Mouse (Mus musculus): ENCODE measurements at regions not wholly inside any gene's neighbourhood (a gene's known extent, or its start where the extent isn't known, plus 50 kb on each side); places are given as distances from the start of the nearest gene placed in this dataset.

DNA sequence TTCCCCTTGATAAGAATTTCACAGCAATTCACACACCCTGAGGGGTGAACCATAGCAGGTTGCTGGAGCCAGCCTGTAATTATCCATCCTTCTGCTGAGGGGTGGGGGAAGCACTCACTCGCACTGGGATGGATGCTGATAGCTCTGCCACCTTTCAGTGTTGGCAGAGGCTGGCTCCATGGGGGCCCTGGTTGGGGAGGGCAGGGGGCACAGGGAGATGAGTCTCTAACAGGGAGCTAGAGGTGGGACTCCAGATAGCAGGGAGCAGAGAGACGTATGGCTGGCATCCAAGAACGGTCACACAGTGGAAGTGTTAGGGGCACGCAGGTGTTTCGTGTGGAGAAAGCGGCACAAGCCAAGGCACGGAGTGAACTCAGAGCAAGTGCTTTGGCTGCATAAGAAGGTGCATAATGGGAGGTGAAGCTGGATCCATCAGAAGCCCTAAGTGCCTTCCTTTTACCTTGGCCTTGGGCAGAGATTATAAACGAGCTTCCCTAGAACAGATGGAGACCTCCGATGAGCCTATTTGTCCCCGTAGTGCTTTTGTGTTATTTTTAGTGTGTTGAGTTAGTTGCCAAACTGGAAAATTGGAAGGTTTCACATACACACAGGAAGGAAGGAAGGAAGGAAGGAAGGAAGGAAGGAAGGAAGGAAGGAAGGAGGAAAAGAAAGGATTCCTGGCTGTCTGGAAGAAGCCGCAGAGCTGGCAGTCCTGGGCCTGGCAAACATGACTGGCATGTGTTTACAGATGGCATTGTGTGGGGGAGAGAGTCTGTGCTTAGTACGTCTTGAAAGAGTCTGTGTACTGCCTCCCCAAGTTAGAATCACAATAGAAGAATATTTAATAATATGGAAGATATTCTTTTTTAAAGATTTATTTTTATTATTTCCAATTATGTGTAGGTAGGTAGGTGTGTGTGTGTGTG is 108.6 kb upstream of the Aldh1b1 start:
- WGBS, result 71% methylated on average over 12 of the region's 12 CpGs
- Histone ChIP-seq H3K4me3 (ENCODE audit: low read depth, low read length) (no peak overlapping the region), H3K9me3 (ENCODE audit: control insufficient read depth, low read length) (no peaks in the 10 kb centered on the region), H3K9ac (ENCODE audit: low read length) (no peak overlapping the region), H3K27ac (ENCODE audit: low read depth) (no peak overlapping the region), H3K36me3 (ENCODE audit: control insufficient read depth, insufficient read depth, low read length) (no peaks in the 10 kb centered on the region), H3K27me3 (replicated peaks; ENCODE audit: control insufficient read depth, insufficient read depth, low read length) (no peaks in the 10 kb centered on the region), H3K4me2 (ENCODE audit: low read length) (no peak overlapping the region), H3K4me1 (replicated peaks; ENCODE audit: control insufficient read depth, insufficient read depth, low read length) (no peaks in the 10 kb centered on the region)
- ATAC-seq (replicated peaks; ENCODE audit: low FRiP score, low TSS enrichment, low read depth), result no peak
- DNase-seq (ENCODE audit: low spot score), result no peak

DNA sequence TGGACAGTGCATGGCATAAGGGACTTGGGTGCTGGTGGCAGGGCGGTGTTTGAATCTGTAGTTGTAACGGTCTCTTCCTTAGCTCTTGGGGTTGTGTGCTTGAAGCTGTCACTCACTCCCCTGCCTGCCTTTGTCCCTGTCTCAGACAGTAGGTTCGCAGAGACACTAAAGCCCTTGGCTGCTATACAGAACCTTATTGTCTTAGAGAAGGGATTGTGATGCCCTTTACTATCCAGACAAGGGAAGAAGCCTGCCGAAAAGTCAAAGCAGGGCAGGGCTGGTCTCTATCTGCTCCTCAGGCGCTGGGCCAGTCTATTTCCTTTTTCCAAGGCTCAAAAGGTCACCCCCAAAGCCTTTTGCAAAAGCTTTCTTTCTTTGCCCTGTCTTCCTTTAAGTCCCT is 109.2 kb upstream of the Aldh1b1 start:
- WGBS, result 50% methylated on average over 5 of the region's 5 CpGs
- Histone ChIP-seq H3K4me3 (ENCODE audit: low read depth, low read length) (no peak overlapping the region), H3K9me3 (ENCODE audit: control insufficient read depth, low read length) (no peaks in the 10 kb centered on the region), H3K9ac (ENCODE audit: low read length) (no peak overlapping the region), H3K27ac (ENCODE audit: low read depth) (no peak overlapping the region), H3K4me1 (replicated peaks; ENCODE audit: control insufficient read depth, insufficient read depth, low read length) (no peaks in the 10 kb centered on the region), H3K36me3 (ENCODE audit: control insufficient read depth, insufficient read depth, low read length) (no peaks in the 10 kb centered on the region), H3K27me3 (replicated peaks; ENCODE audit: control insufficient read depth, insufficient read depth, low read length) (no peaks in the 10 kb centered on the region), H3K4me2 (ENCODE audit: low read length) (no peak overlapping the region)
- DNase-seq (ENCODE audit: low spot score), result no peak
- no peak for ATAC-seq (replicated peaks; ENCODE audit: low FRiP score, low TSS enrichment, low read depth)

DNA sequence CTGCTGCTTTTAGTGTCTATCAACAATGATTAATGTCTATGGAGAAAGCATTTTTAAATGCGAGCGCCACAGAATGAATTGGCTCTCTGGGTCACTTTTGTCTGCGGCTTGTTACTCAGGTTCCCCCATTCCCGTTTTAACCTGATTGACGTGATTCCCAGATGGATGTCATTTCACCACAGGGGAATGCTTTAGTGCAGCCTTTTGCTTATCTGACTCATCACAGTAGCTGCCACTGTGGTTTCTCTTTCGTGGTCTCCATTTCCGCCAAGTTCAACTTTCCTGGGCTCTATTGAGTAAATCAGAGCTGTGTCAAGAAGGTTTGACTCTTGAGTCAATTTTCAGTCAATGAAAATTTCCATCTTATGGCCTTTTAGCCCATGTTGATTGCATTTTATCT is 110.6 kb upstream of the Aldh1b1 start:
- ATAC-seq (replicated peaks; ENCODE audit: low FRiP score, low TSS enrichment, low read depth), result no peak
- no peak overlapping the region for H3K27ac ChIP-seq (ENCODE audit: low read depth)
- WGBS, result 70% methylated on average over 7 of the region's 7 CpGs
- no peaks in the 10 kb centered on the region for H3K4me1 ChIP-seq (replicated peaks; ENCODE audit: control insufficient read depth, insufficient read depth, low read length)
- no peak overlapping the region for H3K4me3 ChIP-seq (ENCODE audit: low read depth, low read length)
- H3K4me2 ChIP-seq (ENCODE audit: low read length), result no peak overlapping the region
- H3K9ac ChIP-seq (ENCODE audit: low read length), result no peak overlapping the region
- no peaks in the 10 kb centered on the region for H3K36me3 ChIP-seq (ENCODE audit: control insufficient read depth, insufficient read depth, low read length)
- no peaks in the 10 kb centered on the region for H3K9me3 ChIP-seq (ENCODE audit: control insufficient read depth, low read length)
- no peak for DNase-seq (ENCODE audit: low spot score)
- H3K27me3 ChIP-seq (replicated peaks; ENCODE audit: control insufficient read depth, insufficient read depth, low read length), result no peaks in the 10 kb centered on the region

DNA sequence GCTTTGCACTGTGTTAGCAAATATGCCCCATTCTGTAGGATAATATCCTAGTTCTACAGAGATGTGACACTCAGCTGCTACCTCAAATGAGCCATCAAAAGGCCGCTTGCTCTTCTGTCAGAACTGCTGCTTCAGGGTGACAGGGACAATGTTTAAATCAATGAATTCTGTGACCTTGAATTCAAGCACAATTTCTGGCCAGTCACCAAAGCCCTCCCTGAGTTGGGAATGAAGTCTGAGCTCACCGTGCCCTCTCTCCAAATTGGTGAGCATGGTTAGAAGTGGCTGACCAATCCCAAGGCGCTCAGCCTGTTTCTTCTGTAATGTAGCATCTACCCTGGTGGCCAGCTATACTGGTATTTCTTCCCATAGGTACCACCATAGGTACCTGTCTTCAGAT is 113.8 kb upstream of the Aldh1b1 start:
- no peaks in the 10 kb centered on the region for H3K4me1 ChIP-seq (replicated peaks; ENCODE audit: control insufficient read depth, insufficient read depth, low read length)
- no peak for ATAC-seq (replicated peaks; ENCODE audit: low FRiP score, low TSS enrichment, low read depth)

DNA sequence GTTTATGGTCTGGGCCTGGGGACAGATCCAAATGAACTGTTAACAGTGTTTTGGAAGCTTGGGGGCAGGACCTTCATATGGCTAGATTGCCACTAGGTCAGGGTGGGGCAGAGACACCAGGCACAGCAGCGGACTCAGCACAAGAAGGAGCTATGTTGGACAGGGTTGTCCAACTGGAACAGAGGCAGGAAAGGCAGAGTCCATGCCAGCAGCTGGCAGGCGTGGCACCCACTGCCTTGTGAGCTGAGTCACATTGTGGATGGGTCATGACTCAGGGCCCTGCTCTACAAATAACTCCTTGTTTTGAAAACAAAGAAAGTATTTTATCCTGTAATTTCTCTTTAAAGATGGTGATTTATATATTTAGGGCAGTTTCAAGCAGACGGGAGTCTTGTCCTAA is 115.6 kb upstream of the Aldh1b1 start:
- DNase-seq (ENCODE audit: low spot score) (no peak), ATAC-seq (replicated peaks; ENCODE audit: low FRiP score, low TSS enrichment, low read depth) (no peak)
- 0 out of 2 replicates have a peak, but pooled peaks cover 2% of the 10 kb centered on the region for H3K9me3 ChIP-seq (ENCODE audit: control insufficient read depth, low read length)
- H3K27ac ChIP-seq (ENCODE audit: low read depth), result no peak overlapping the region
- H3K4me2 ChIP-seq (ENCODE audit: low read length), result no peak overlapping the region
- H3K4me3 ChIP-seq (ENCODE audit: low read depth, low read length), result no peak overlapping the region
- no peaks in the 10 kb centered on the region for H3K27me3 ChIP-seq (replicated peaks; ENCODE audit: control insufficient read depth, insufficient read depth, low read length)
- H3K4me1 ChIP-seq (replicated peaks; ENCODE audit: control insufficient read depth, insufficient read depth, low read length), result no peaks in the 10 kb centered on the region
- 72% methylated on average over 3 of the region's 3 CpGs for WGBS
- no peaks in the 10 kb centered on the region for H3K36me3 ChIP-seq (ENCODE audit: control insufficient read depth, insufficient read depth, low read length)
- H3K9ac ChIP-seq (ENCODE audit: low read length), result no peak overlapping the region

More for the DNA sequence above, 113.8 kb upstream of the Aldh1b1 start:
- Histone ChIP-seq H3K36me3 (ENCODE audit: control insufficient read depth, insufficient read depth, low read length) (no peaks in the 10 kb centered on the region), H3K9ac (ENCODE audit: low read length) (no peak overlapping the region), H3K9me3 (ENCODE audit: control insufficient read depth, low read length) (0 out of 2 replicates have a peak, but pooled peaks cover 2% of the 10 kb centered on the region), H3K4me3 (ENCODE audit: low read depth, low read length) (no peak overlapping the region), H3K4me2 (ENCODE audit: low read length) (no peak overlapping the region), H3K27me3 (replicated peaks; ENCODE audit: control insufficient read depth, insufficient read depth, low read length) (no peaks in the 10 kb centered on the region), H3K27ac (ENCODE audit: low read depth) (no peak overlapping the region)
- WGBS, result 87% methylated on average over 3 of the region's 3 CpGs
- no peak for DNase-seq (ENCODE audit: low spot score)

DNA sequence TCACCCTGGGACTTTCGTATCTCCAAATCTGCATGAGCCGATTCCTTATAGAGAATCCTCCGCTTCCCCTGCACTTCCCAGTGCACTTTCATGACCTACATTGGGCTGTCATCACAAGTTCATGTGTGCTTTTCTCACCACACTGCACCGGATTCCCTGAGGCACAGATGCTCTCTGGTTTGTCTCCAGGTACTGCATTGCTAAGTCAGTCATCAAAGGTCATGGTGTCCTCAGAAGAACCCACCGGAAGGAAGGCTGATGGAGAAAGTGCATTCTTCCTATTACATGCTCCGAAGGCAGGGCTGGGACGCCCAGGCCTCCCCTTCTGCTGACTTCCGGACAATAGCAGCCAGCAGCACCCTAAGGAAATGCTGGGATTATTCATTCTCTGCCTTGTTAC is 116.1 kb upstream of the Aldh1b1 start:
- no peak overlapping the region for H3K27ac ChIP-seq (ENCODE audit: low read depth)
- H3K4me1 ChIP-seq (replicated peaks; ENCODE audit: control insufficient read depth, insufficient read depth, low read length), result no peaks in the 10 kb centered on the region
- ATAC-seq (replicated peaks; ENCODE audit: low FRiP score, low TSS enrichment, low read depth), result no peak
- no peaks in the 10 kb centered on the region for H3K36me3 ChIP-seq (ENCODE audit: control insufficient read depth, insufficient read depth, low read length)
- 0 out of 2 replicates have a peak, but pooled peaks cover 2% of the 10 kb centered on the region for H3K9me3 ChIP-seq (ENCODE audit: control insufficient read depth, low read length)
- no peak overlapping the region for H3K4me3 ChIP-seq (ENCODE audit: low read depth, low read length)
- H3K9ac ChIP-seq (ENCODE audit: low read length), result no peak overlapping the region
- WGBS, result 83% methylated on average over 8 of the region's 8 CpGs
- no peak overlapping the region for H3K4me2 ChIP-seq (ENCODE audit: low read length)
- no peaks in the 10 kb centered on the region for H3K27me3 ChIP-seq (replicated peaks; ENCODE audit: control insufficient read depth, insufficient read depth, low read length)
- no peak for DNase-seq (ENCODE audit: low spot score)

DNA sequence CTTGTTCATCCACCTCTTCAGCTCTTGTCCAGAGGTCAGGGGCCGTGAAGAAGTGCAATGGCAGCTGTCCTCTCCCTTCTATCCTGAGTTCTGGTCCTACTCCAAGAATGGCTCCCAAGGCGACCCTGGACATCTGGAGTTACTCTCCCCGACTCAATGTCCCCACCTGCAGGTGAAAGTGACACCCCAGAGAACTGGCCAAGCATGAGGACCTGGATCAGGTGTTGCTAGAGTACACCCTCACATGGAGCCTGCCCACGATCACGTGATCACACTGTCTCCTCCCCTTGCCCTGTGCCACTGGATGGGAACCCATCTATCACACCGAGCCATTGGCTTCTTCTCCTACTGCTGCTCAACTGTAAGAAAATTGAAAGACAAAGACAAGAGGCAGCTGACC is 122.7 kb upstream of the Aldh1b1 start:
- no peak for DNase-seq (ENCODE audit: low spot score)
- no peak overlapping the region for H3K9ac ChIP-seq (ENCODE audit: low read length)
- H3K27me3 ChIP-seq (replicated peaks; ENCODE audit: control insufficient read depth, insufficient read depth, low read length), result no peaks in the 10 kb centered on the region
- ATAC-seq (replicated peaks; ENCODE audit: low FRiP score, low TSS enrichment, low read depth), result no peak
- no peak overlapping the region for H3K4me2 ChIP-seq (ENCODE audit: low read length)
- no peaks in the 10 kb centered on the region for H3K36me3 ChIP-seq (ENCODE audit: control insufficient read depth, insufficient read depth, low read length)
- 68% methylated on average over 6 of the region's 6 CpGs for WGBS
- no peak overlapping the region for H3K27ac ChIP-seq (ENCODE audit: low read depth)
- no peak overlapping the region for H3K4me3 ChIP-seq (ENCODE audit: low read depth, low read length)
- 0 out of 2 replicates have a peak, but pooled peaks cover 3% of the 10 kb centered on the region for H3K4me1 ChIP-seq (replicated peaks; ENCODE audit: control insufficient read depth, insufficient read depth, low read length)
- no peaks in the 10 kb centered on the region for H3K9me3 ChIP-seq (ENCODE audit: control insufficient read depth, low read length)

DNA sequence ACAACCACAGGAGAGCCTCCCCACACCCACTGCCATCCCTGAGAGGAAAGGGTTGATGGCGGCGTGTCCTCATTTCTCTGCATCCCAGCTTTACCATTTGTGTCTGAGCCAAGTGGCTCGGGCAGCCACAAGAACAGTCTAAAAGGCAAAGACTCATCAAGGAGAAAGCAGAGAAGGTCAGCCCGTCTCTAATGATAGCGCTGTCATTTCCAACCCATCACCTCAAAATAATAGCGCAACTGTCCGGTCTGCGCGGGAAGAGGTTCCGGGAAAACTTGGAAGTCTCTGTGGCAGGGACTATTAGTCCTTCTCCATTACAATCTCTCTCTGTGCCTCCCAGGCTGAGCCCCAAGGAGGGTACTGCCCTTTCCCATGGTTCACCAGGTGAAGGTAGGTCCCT is 124.5 kb upstream of the Aldh1b1 start:
- no peaks in the 10 kb centered on the region for H3K36me3 ChIP-seq (ENCODE audit: control insufficient read depth, insufficient read depth, low read length)
- H3K27me3 ChIP-seq (replicated peaks; ENCODE audit: control insufficient read depth, insufficient read depth, low read length), result no peaks in the 10 kb centered on the region
- WGBS, result 92% methylated on average over 10 of the region's 10 CpGs
- no peak overlapping the region for H3K27ac ChIP-seq (ENCODE audit: low read depth)
- DNase-seq (ENCODE audit: low spot score), result no peak
- no peak for ATAC-seq (replicated peaks; ENCODE audit: low FRiP score, low TSS enrichment, low read depth)
- H3K4me1 ChIP-seq (replicated peaks; ENCODE audit: control insufficient read depth, insufficient read depth, low read length), result 0 out of 2 replicates have a peak, but pooled peaks cover 3% of the 10 kb centered on the region
- no peak overlapping the region for H3K4me3 ChIP-seq (ENCODE audit: low read depth, low read length)
- H3K9me3 ChIP-seq (ENCODE audit: control insufficient read depth, low read length), result no peaks in the 10 kb centered on the region
- no peak overlapping the region for H3K4me2 ChIP-seq (ENCODE audit: low read length)
- no peak overlapping the region for H3K9ac ChIP-seq (ENCODE audit: low read length)
